Mouse (Mus musculus): ENCODE data around the gene Ankrd31.
"Not testable (repeated sequence)": the region's sequence is repeated elsewhere in the genome, so short reads cannot be mapped to it uniquely, and the experiment has no call there.

Ankrd31 gene

GRCm38 (mm10) chr13:96855191-96855590, 107.1 kb downstream of the Ankrd31 start:
- in situ Hi-C loops (cut with MboI, MseI), result loop anchor here (5.0 kb wide), 1 partner anchor 152 kb away; no protein-coding TSS in a partner anchor

GRCm38 (mm10) chr13:96859161-96859560, 111.1 kb downstream of the Ankrd31 start:
- in situ Hi-C loops (cut with MboI, MseI), result loop anchor here (5.0 kb wide), 1 partner anchor 148 kb away; no protein-coding TSS in a partner anchor

- in situ Hi-C loops (cut with MboI, MseI), result no loop called here
Observed at GRCm38 (mm10) chr13:96870742-96871141, 122.7 kb downstream of the Ankrd31 start.

DNA sequence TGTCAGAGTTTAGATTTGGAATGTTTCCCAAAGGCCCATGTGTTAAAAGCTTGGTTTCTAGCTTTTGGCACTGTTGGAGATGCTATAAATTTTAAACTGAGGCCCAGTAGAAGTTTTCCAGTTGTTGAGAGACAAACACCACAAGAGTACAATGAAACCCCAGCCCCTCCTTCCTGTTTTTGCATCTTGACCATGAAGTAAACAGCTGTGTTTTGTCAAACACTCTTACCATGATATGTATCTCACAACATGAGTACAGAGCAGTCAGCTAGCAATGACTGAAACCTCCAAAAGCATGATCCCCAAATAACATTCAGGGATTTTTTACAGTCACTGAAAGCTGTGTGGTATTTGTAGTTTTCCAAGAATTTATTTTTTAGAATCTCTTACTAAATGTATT, 126.0 kb downstream of the Ankrd31 start:
- in situ Hi-C loops (cut with MboI, MseI), result no loop called here

DNA sequence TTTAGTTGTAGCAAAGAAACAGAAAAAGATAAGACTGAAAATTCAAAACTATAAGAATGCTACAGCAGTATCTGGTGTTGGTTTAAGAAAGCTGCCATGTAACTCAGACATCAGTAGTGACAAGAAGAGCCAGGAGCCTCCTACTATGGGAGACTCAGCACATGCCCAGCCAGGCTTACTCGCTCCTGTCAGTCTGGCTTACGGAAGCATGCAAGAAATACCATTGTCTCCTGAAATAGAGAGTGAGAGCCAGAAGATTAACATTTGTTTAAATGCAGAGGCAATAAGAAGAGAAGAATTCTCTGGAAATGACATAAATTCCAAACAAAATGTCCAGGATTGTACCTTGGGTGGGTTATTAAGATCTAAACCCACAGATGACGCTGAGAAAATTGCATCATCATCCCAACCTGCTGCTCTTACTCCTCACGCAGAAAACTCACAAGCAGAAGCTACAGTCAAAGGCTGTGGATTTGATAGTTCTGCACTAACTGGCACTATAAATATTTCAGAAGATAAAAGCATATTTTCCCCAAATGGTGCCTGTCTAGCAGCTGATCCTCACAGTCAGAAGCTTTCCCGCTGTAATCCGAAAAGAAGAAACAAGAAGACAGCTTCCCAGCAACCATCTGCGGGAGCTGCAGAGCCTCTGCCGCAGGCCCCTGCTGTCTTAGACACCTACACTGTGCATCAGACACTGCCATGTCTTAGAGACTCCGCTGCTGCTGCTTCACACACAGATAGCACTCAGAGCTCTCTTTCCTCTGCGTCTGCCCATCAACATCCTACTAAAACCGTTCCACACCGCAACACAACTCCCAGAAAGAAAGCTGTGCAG, 130.4 kb downstream of the Ankrd31 start:
- in situ Hi-C loops (cut with MboI, MseI), result no loop called here

DNA sequence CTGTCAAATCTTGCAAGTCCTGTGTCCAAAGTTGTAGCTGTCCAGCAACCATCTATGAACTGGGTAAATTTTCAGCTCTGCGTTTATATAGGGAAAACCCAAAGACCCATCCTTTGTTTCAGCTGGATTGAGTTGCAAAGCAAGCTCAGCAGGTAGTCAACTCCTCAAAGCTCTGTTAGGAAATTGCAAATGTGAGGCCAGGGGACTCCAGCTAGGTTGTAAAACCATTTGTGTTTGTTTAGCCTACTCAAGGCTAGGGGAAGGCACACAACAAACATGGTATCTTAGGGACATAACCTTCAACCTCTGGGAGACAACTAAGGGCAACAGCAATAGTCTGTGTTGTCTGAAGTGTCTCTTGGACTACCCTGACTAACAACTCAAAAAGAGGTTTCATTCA, 136.5 kb downstream of the Ankrd31 start:
- in situ Hi-C loops (cut with MboI, MseI), result no loop called here

GRCm38 (mm10) chr13:96889985-96890384, 141.9 kb downstream of the Ankrd31 start:
- in situ Hi-C loops (cut with MboI, MseI), result no loop called here

- in situ Hi-C loops (cut with MboI, MseI), result no loop called here
Observed at GRCm38 (mm10) chr13:96895144-96895543, 147.1 kb downstream of the Ankrd31 start.

DNA sequence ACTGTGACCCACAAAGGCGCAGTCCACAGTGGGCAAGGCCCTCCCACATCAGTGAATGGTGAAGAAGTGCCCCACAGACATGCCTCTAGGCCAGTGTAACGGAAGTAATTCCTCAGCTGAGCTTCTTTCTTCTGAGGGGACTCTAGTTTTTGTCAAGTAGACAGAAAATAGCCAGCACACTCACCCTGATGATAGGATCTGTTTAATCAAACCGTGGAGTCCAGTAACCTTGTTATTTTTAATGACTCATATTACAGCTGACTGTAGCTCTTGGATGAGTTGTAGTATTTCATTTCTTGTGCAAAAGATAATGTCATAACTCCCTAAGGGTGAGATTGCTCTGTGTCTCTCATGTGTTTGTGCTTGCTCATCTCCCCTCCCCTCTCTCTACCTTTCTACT, 158.6 kb downstream of the Ankrd31 start:
- in situ Hi-C loops (cut with MboI, MseI), result no loop called here

DNA sequence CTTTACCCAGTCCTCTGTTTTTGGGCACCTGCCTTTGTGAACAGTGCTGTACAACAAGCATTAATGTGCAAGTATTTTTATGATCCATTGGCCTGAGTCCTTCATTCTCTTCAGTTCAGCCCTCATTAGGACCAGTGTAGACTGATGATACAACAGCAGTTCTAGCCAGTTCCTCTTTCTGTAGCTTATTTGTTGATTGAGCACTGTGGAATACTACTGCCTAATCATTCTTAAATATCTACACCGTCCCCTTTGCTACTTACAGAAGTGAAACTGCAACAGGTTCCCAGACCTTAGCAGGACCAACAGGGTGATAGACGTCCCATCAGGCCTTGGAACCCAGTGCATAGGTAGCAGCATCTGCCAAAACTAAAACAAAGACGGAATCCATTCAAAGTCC, 163.1 kb downstream of the Ankrd31 start:
- in situ Hi-C loops (cut with MboI, MseI), result loop anchor here (10.0 kb wide), 1 partner anchor 94 kb away; no protein-coding TSS in a partner anchor

DNA sequence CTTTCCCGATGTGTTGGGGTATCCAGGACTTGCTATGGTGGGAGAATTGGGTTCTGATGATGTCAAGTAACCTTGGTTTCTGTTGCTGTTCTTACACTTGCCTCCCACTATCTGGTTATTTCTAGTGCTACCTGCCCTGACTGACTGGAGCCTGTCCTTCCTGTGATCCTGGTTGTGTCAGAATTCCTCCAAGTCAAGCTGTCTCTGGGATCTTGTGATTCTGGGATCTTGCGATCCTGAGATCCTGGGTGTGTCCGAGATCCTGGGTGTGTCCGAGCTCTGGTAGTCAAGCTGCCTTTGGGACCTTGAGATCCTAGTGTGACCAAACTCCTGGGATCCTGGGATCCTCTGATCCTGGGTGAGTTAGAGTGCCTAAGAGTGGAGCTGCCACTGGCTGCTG, 175.1 kb downstream of the Ankrd31 start:
- in situ Hi-C loops (cut with MboI, MseI), result not testable (repeated sequence)

DNA sequence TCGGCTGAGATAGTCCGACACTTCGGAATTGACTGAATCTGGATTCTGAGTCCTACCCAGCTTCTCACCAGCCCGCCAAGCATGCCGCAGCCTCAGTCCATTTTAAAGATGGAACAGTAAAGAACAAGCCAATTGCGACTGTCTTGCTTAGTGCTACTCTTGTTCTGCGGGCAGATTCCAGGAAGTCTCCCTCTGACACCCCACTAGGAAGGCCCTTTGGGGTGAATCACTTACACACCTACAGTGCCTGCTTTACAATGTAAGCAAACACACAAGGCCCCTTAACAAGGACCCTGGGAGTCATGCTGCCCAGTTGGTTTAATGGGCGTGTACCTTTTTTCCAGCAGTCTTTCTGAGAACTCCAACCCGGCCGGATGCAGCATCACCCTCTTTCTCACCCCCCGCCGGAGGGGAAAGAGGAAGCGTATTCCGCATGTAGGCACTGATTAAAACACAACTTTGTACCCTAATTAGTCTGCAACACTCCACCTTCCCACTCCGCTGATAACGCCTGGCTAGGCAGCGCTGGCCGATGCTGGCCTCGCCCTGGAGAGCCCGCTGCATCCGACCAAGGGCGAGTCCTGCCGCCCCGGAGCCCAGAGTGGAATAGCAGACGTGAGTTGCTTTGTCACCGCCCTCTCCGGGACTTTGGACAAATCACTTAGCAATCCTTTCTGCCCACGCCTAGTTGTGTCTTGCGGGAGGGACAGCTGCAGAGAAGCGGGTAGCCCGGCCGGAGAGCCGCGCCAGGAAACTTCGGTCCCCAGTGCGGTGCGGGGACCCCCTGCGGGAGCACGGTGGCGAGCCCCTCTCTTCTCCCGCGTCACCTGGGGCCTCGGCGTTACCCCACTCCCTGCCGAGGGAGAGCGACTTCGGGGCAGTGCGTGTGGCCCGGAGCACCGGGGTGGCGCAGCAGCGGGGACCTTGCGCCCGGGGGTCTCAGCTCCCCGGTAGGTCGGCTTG, 176.2 kb downstream of the Ankrd31 start, which contains the start of gene Gcnt4:
Gcnt4 (plus strand) TSS at position 691 of the 963 bp plus-strand sequence.
- in situ Hi-C loops (cut with MboI, MseI), result no loop called here

DNA sequence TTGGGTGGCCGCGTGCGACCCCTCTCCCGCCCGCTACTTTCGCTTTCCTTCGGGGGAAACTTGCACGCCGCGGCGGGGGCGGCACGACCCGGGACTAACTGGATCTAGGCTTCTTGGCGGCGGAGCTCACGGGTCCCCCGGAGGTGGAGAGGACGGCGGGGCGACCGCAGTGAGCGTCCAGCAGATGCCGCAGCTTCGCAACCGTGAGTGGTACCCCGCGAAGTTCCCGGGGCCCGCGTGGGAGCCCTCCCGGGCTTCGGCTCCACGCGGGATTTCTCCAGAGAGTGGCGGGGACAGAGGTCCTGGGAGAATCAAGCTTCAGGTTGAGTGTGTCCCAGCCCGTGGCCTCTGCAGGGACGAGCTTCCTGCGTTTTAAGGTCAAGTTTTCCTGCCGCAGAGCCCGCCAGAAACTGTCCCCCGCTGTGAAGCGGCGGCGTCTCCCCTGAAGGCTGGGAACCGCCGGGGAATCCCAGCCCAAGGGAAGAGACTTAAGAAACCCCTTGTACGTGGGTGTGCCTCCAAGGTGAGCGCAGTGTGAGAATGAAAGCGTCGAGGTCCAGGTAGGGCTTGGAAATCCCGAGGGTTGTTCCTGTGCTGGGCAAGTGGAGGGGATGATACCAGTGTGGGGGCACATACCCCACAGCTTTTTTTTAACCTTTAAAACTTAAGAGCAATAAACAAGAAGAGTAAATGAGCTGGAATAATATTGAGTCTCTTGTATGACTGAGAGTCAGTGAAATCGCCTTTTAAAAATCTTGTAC, 177.1 kb downstream of the Ankrd31 start:
- in situ Hi-C loops (cut with MboI, MseI), result no loop called here

GRCm38 (mm10) chr13:96925991-96926725, 178.1 kb downstream of the Ankrd31 start:
- in situ Hi-C loops (cut with MboI, MseI), result no loop called here

DNA sequence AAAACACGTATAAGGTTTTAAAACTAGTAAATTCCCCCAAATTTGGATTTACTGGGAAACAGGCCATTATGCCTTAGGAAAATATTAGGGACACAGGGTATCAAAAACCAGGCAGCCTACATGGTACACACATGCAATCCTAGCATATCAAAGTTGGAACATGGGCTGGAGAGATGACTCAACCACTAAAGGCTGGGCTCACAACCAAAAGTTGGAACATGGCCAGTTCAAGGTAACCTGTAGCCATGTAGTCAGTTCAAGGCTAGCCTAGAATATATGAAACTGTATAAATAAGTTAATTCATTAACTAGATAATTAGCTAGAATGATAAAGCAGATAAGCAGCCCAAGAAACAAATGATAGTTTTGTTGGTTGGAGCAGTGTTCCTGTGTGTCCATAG, 179.7 kb downstream of the Ankrd31 start:
- in situ Hi-C loops (cut with MboI, MseI), result no loop called here

DNA sequence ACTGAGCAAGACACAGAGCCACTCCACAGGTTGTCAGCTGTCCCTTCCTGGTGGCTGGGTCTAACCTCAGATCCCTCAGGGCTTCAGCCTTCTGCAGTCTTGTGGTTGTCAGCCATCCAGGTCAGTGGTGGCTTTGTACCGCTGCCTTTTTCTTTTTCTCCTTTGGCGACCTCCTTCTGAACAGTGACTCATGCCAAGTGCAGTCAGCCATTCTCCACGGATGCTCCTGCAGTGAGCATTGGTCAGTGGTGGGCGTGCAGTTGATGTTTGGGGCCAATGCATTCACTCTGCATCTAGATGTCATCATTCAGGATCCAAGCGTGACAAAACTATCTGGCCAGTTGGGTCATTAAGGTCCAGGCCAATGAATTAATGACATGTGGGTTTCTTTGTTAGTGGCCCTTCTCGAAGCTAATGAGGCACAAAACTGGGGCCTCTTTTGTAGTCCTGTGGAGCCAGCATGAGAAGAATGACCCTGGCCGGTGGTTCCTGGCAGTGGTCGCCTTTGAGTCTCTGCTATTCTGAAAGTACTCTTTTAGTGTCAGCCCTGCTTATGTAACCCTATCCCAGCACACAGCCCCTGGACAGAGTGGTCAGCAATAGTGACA, 180.5 kb downstream of the Ankrd31 start:
- in situ Hi-C loops (cut with MboI, MseI), result no loop called here

- in situ Hi-C loops (cut with MboI, MseI), result no loop called here
Observed at GRCm38 (mm10) chr13:96932745-96933144, 184.7 kb downstream of the Ankrd31 start.

- in situ Hi-C loops (cut with MboI, MseI), result no loop called here
Observed at GRCm38 (mm10) chr13:96933367-96933766, 185.3 kb downstream of the Ankrd31 start.

DNA sequence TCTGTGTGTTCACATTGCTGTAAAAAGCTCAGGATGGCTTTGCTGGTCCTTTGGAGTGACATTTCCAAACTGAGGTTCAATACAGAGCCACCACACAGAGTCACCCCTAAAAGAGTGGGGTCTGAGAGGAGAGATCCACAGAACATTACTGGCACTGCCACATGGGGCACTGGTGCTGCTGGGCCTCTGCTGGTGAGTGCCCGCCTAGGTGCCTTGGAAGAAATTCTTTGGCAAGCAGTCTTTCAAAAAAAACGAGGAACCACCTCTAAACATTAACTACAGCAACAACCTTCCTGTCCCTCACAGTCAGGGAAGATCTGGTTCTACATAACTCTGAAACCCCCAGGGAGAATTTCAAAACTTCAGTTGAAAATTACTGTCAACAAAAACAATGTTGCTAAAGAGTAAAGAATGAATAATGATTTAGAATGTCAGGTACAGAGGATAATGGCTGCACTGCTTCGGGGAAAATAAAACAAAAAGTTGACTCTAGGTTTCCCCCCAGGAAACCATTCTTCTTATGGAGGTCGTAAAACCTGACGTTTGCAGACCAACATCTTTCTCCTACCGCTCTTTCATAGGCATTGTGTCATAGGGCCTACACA, 188.2 kb downstream of the Ankrd31 start:
- in situ Hi-C loops (cut with MboI, MseI), result no loop called here

GRCm38 (mm10) chr13:96937059-96937558, 189.0 kb downstream of the Ankrd31 start:
- in situ Hi-C loops (cut with MboI, MseI), result no loop called here
